Mouse (Mus musculus): ENCODE measurements around the gene Wee1.

- TF ChIP-seq FLI1 (IDR thresholded peaks at IDR 0.05; ENCODE audit: low read length) (no peak), GATA1 (IDR thresholded peaks at IDR 0.05; ENCODE audit: borderline replicate concordance, low read length) (no peak)
These were observed 2.2 kb downstream of the Wee1 start for GRCm38 (mm10) chr7:110123844-110124555.

Measured in megakaryocyte, embryonic 14.5 days (primary cell).